Mouse (Mus musculus): ENCODE data around the gene Rab11a. TPM values are rescaled to one million over a fixed set of nuclear protein-coding genes. Genes with fewer than 3 reads are reported as not detected.

The Rab11a gene
- polyA plus RNA-seq, 1 experiment from 2014 or later, result 403 TPM

DNA sequence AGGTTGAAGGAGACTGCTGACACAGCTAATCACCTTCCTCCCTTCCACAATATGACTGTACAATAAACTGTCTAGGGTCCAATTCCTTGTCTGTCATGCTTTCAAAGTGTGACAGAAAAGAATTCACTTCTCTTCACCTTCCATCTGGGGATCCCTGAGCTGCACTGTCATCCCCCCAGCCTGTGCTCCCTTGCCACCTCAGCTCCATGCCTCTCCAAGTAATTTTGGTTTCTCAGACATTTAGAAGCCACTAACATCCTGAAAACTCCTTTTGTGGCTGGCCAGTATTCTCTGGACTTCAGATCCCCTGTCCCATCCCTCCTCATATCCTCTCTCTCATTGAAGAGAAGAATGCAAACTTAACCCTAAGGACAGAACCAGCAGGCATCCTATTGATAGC, 35.2 kb downstream of the Rab11a start:
- no peak for ATAC-seq (ENCODE audit: low FRiP score, low read depth)
- Histone ChIP-seq H3K4me2 (no peak overlapping the region), H3K27ac (replicated peaks) (no peak overlapping the region), H3K9me3 (no peaks in the 10 kb centered on the region), H3K4me3 (no peak overlapping the region), H3K4me1 (replicated peaks) (no peaks in the 10 kb centered on the region), H3K9ac (no peak overlapping the region), H3K27me3 (no peaks in the 10 kb centered on the region), H3K36me3 (peaks cover 18% of the 10 kb centered on the region)

DNA sequence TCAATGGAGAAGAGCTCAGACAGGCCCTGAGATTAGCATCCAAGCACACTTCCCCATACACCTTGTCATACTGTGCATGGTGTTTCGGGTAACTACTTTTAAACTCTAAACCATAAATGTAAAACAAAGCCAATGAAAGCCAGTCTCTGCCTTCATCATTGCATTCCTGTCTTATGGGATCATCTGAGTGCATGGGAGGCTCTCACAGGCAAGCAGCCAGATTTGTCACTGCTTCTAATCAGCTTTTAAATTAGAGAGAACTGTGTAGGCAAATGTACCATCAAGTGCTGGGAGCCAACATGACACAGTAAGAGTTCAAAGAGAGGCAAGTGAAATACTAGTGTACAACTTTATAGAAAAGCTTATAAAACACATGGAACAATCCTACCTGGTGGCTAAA, 35.9 kb downstream of the Rab11a start:
- Histone ChIP-seq H3K4me3 (no peak overlapping the region), H3K9me3 (no peaks in the 10 kb centered on the region), H3K4me2 (no peak overlapping the region), H3K27me3 (no peaks in the 10 kb centered on the region), H3K4me1 (replicated peaks) (no peaks in the 10 kb centered on the region), H3K9ac (no peak overlapping the region), H3K27ac (replicated peaks) (no peak overlapping the region), H3K36me3 (peaks cover 14% of the 10 kb centered on the region)
- no peak for ATAC-seq (ENCODE audit: low FRiP score, low read depth)
- WGBS, result 100% methylated on average over 1 of the region's 1 CpGs

DNA sequence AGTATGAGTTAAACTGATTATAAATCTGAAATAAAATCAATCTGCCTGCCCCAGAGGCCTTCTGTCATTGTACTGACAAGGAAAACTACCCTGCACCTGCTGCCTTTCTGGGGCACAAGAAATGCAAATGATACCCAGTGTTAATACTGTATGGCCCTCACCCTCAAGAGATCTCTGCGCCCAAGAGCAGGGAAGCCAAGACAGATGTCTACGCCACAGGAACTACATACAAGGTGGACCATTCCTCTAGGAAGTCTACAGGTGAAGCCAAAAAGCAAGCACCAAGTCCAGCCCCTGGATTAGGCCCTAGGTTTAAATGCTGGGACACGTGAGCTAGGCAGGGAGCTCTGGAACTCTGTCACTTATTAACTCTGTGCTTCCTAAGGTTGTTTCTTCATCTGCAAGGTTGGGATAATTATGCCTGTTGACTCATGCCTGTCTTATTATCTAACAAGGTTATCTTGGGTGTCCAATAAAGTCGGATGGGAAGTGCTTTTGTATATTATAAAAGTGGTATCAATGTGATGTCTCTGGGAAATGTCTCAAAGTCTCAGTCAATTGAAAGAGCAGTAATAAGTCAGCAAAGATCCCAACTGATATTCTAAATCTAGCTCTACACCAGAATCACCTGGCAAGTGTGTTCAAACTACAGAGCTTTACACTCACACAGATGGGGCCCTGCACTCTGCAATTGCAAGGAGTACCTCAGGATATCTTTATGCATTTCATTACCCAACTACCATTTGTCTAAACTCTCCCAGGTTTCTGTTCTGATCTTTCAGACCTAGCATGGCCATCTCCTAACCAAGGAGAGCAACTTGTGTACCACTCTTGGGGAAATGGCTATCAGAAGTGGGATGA, 36.9 kb downstream of the Rab11a start:
- Histone ChIP-seq H3K4me1 (replicated peaks) (no peaks in the 10 kb centered on the region), H3K36me3 (peaks cover 7% of the 10 kb centered on the region; the same call in 1 of the 2 replicates), H3K4me2 (no peak overlapping the region), H3K27me3 (no peaks in the 10 kb centered on the region), H3K27ac (replicated peaks) (no peak overlapping the region), H3K9me3 (no peaks in the 10 kb centered on the region), H3K4me3 (no peak overlapping the region), H3K9ac (no peak overlapping the region)
- ATAC-seq (ENCODE audit: low FRiP score, low read depth), result no peak
- 76% methylated on average over 4 of the region's 4 CpGs for WGBS

DNA sequence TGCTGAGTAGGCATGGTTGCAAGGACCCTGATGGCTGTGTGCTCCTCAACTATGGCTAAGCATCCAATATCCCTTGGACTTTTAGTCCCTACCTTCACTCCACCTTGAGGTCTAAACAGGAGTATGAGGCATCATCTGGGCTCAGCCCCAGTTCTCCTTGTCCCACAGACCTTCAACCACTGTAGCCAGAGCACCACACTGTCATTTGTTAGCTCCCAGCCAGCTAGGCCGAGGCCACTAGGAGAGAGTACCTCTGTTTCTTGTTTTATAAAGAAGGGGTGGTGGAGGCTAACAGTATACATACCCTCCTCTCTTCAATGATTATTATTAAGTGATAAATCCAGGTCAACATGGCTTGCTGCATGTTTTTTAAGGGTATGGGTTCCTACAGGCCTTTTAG, 39.0 kb downstream of the Rab11a start:
- H3K4me3 ChIP-seq, result no peak overlapping the region
- no peak overlapping the region for H3K4me2 ChIP-seq
- 100% methylated on average over 1 of the region's 1 CpGs for WGBS
- H3K27me3 ChIP-seq, result no peaks in the 10 kb centered on the region
- no peak overlapping the region for H3K9ac ChIP-seq
- H3K36me3 ChIP-seq, result peaks cover 11% of the 10 kb centered on the region; the same call in 1 of the 2 replicates
- H3K4me1 ChIP-seq (replicated peaks), result no peaks in the 10 kb centered on the region
- no peak overlapping the region for H3K27ac ChIP-seq (replicated peaks)
- no peak for ATAC-seq (ENCODE audit: low FRiP score, low read depth)
- H3K9me3 ChIP-seq, result no peaks in the 10 kb centered on the region

DNA sequence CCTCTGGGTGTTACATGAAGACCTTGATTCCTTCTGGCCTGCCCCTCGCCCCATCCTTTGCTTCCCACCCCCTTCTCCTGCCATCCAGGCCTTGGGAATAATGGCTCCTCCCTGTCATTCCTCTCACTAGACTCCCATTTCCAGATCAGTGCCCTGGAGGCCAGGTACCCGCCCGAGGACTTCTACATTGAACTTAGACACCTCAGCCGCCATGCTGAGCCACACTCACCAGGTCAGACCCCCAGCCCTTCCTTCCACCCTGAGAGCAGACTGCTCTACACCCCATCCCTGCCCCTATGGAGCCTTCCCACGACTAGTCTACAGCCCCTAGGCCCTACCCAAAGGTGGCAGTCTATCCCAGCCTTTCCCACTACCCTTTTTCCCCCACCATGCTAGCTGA, 39.9 kb downstream of the Rab11a start:
- Histone ChIP-seq H3K9ac (no peak overlapping the region), H3K4me3 (no peak overlapping the region), H3K4me1 (replicated peaks) (no peaks in the 10 kb centered on the region), H3K4me2 (no peak overlapping the region), H3K36me3 (peaks cover 11% of the 10 kb centered on the region; the same call in 1 of the 2 replicates), H3K9me3 (no peaks in the 10 kb centered on the region), H3K27ac (replicated peaks) (no peak overlapping the region), H3K27me3 (no peaks in the 10 kb centered on the region)
- ATAC-seq (ENCODE audit: low FRiP score, low read depth), result no peak
- WGBS, result 83% methylated on average over 5 of the region's 5 CpGs

DNA sequence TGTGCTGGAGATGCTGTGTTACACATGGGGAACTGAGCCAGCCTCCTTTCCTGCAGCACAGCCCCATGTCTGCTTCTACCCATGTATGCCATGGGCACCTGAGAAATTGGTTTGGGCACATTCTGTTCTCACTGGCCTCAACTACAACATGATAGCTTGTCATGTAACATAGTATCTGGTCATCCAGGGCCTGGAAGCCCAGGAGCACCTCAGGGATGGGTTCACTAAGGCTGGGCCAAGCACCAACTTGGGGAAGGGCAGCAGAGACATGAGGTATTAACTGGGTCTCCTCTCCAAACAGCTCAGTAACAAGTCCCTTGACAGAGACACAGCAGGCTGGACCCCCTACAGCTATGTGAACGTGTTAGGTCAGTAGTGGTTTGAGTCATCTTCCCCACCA, 40.6 kb downstream of the Rab11a start:
- no peaks in the 10 kb centered on the region for H3K9me3 ChIP-seq
- ATAC-seq (ENCODE audit: low FRiP score, low read depth), result no peak

DNA sequence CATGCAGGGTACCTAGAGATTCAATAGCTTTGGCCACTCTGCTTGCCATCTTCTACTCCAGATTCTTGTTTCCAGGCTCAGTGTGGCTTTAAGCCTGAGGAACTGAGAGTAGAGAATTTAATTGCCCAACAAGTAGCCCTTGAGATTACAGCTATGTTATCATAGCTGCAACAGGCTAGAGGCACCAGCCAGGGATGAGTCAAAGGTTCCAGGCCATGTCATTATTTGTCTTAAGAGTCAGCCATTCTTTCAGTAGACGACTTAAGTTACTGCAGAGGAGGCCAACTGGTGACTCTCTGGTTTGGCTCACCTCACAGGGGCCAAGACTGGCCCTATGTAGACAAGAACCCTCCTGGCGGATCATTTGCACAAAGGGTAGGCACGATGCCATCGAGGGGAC, 41.2 kb downstream of the Rab11a start:
- H3K4me3 ChIP-seq, result no peak overlapping the region
- H3K27me3 ChIP-seq, result no peaks in the 10 kb centered on the region
- no peaks in the 10 kb centered on the region for H3K9me3 ChIP-seq
- peaks cover 7% of the 10 kb centered on the region; the same call in 1 of the 2 replicates for H3K36me3 ChIP-seq
- no peak overlapping the region for H3K9ac ChIP-seq
- H3K27ac ChIP-seq (replicated peaks), result no peak overlapping the region
- 90% methylated on average over 4 of the region's 4 CpGs for WGBS
- no peak for ATAC-seq (ENCODE audit: low FRiP score, low read depth)
- no peak overlapping the region for H3K4me2 ChIP-seq
- H3K4me1 ChIP-seq (replicated peaks), result no peaks in the 10 kb centered on the region

More for the DNA sequence above, 40.6 kb downstream of the Rab11a start:
- Histone ChIP-seq H3K4me2 (no peak overlapping the region), H3K9ac (no peak overlapping the region), H3K4me3 (no peak overlapping the region), H3K4me1 (replicated peaks) (no peaks in the 10 kb centered on the region), H3K27me3 (no peaks in the 10 kb centered on the region), H3K36me3 (peaks cover 11% of the 10 kb centered on the region; the same call in 1 of the 2 replicates), H3K27ac (replicated peaks) (no peak overlapping the region)
- 67% methylated on average over 1 of the region's 1 CpGs for WGBS

DNA sequence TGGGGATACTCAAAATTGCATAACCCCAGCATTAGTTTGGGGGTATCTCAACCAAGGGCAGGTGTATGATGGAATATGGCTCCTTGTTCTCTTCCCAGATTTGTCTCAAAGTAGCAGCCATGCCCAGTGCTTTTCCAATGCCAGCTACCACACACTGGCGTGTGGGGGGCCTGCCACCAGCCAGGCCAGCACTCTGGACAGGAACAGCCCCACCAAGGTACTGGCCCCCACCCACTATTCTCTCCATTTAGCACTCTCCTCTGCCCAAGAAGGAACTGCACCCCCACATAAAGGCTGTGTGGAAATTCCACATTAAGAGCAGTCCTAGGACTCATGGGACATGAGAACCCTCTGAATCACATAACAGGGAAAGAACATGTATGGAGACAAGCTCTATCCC, 42.3 kb downstream of the Rab11a start:
- peaks cover 7% of the 10 kb centered on the region; the same call in 1 of the 2 replicates for H3K36me3 ChIP-seq
- no peak overlapping the region for H3K9ac ChIP-seq
- H3K9me3 ChIP-seq, result no peaks in the 10 kb centered on the region
- WGBS, result 96% methylated on average over 1 of the region's 1 CpGs
- H3K27ac ChIP-seq (replicated peaks), result no peak overlapping the region
- no peaks in the 10 kb centered on the region for H3K27me3 ChIP-seq
- no peaks in the 10 kb centered on the region for H3K4me1 ChIP-seq (replicated peaks)
- ATAC-seq (ENCODE audit: low FRiP score, low read depth), result no peak
- no peak overlapping the region for H3K4me2 ChIP-seq
- H3K4me3 ChIP-seq, result no peak overlapping the region

DNA sequence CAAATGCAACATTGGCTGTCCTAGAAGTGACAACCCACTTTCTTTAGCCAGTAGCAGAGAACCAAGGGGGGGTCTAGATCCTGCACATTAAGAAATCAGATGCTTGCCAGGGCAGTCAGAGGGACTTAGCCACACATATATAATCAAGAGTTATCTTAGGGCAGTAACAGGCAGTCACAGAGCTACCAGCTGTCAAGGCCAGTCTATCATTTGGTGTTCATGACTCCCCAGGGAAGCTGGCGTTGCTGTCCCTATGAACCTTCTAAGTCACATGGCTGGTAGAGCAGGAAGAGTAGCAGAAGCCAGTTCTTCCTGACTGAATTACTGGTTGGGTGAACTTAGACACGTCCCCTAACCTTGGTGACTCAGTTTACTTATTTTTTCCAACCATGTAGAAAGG, 44.5 kb downstream of the Rab11a start:
- Histone ChIP-seq H3K27me3 (no peaks in the 10 kb centered on the region), H3K9me3 (no peaks in the 10 kb centered on the region), H3K27ac (replicated peaks) (no peak overlapping the region), H3K4me3 (no peak overlapping the region), H3K4me2 (no peak overlapping the region), H3K9ac (no peak overlapping the region), H3K4me1 (replicated peaks) (no peaks in the 10 kb centered on the region), H3K36me3 (peaks cover 7% of the 10 kb centered on the region; the same call in 1 of the 2 replicates)
- no peak for ATAC-seq (ENCODE audit: low FRiP score, low read depth)
- WGBS, result 64% methylated on average over 2 of the region's 2 CpGs

DNA sequence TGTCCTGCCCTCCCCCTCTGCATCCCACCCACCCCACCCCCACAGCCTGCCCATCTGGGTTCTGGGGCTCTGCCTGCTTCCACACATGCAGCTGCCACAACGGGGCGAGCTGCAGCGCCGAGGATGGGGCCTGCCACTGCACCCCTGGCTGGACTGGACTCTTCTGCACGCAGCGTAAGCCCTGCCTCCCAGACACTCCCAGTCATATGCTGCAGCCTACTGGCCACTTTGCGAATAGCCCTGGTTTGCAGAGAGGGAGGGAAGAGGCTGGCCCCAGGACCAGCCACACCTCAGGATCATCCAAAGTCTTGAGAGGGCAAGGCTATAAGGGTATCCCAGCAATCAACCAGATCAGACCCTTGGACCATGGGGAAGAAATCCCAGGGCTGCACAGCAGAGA, 46.4 kb downstream of the Rab11a start:
- ATAC-seq (ENCODE audit: low FRiP score, low read depth), result peak; percentile 82
- 0 out of 2 replicates have a peak, but pooled peaks cover 4% of the 10 kb centered on the region for H3K4me1 ChIP-seq (replicated peaks)
- H3K4me2 ChIP-seq, result no peak overlapping the region
- H3K9me3 ChIP-seq, result no peaks in the 10 kb centered on the region
- H3K36me3 ChIP-seq, result peaks cover 7% of the 10 kb centered on the region; the same call in 1 of the 2 replicates
- no peaks in the 10 kb centered on the region for H3K27me3 ChIP-seq
- H3K4me3 ChIP-seq, result no peak overlapping the region
- WGBS, result 1% methylated on average over 7 of the region's 7 CpGs
- no peak overlapping the region for H3K9ac ChIP-seq
- H3K27ac ChIP-seq (replicated peaks), result no peak overlapping the region

DNA sequence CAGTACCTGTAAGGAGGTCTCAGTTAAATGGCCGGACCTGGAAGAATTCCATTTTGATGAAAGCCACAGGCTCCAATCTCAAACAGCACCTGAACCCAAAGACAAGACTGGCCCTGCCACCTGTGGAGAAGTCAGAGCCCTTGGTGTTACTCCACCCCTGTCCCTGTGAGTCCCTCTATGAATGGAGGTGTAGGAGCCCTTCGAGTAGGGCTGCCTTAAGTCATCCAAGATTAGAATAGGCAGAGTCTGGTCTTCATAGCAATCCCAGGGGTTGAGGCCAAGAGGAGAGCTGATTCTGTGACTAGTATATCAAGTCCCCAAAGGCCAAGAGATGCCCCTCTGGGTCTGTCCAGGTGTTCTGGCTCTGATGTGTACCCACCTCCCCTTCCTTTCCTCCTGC, 46.8 kb downstream of the Rab11a start:
- Histone ChIP-seq H3K9ac (no peak overlapping the region), H3K27me3 (no peaks in the 10 kb centered on the region), H3K9me3 (no peaks in the 10 kb centered on the region), H3K4me2 (no peak overlapping the region), H3K4me1 (replicated peaks) (0 out of 2 replicates have a peak, but pooled peaks cover 4% of the 10 kb centered on the region), H3K27ac (replicated peaks) (no peak overlapping the region), H3K36me3 (peaks cover 7% of the 10 kb centered on the region; the same call in 1 of the 2 replicates), H3K4me3 (no peak overlapping the region)
- no peak; the same call in 1 of the 2 replicates for ATAC-seq (ENCODE audit: low FRiP score, low read depth)
- WGBS, result 93% methylated on average over 2 of the region's 2 CpGs

DNA sequence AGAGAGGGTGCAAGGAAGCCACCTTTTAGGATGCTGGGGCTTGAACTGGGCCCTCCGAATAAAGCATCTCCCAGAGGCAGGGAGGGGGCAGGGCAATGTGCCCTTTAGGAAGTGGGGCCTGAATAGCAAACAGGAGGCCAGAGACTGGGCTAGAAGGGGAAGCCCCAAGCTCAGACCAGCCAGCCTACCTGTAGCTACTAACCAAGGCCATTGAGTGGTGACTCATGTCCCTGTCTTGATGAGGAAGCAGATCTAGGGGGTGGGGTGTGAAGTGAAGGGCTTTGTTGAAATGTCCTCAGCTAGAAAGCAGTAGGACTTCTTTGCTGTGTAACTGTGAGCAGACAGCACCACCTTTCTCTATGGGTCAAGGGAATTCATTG, 49.6 kb downstream of the Rab11a start:
- H3K9ac ChIP-seq, result no peak overlapping the region
- H3K4me2 ChIP-seq, result no peak overlapping the region
- H3K4me1 ChIP-seq (replicated peaks), result 0 out of 2 replicates have a peak, but pooled peaks cover 4% of the 10 kb centered on the region
- no peaks in the 10 kb centered on the region for H3K9me3 ChIP-seq
- ATAC-seq (ENCODE audit: low FRiP score, low read depth), result no peak
- WGBS, result 68% methylated on average over 1 of the region's 1 CpGs
- H3K4me3 ChIP-seq, result no peak overlapping the region
- H3K36me3 ChIP-seq, result no peaks in the 10 kb centered on the region
- no peak overlapping the region for H3K27ac ChIP-seq (replicated peaks)
- H3K27me3 ChIP-seq, result no peaks in the 10 kb centered on the region
